Mouse (Mus musculus) 3T3-L1 (cell line): ENCODE measurements around the gene Alkbh5.

ENCODE experiments used
- DNase-seq: peaks from one replicate; pipeline ENCODE4 v3.0.0-alpha.2; 2015; ENCODE audit warnings: low read depth, low spot score

Alkbh5 gene

DNA sequence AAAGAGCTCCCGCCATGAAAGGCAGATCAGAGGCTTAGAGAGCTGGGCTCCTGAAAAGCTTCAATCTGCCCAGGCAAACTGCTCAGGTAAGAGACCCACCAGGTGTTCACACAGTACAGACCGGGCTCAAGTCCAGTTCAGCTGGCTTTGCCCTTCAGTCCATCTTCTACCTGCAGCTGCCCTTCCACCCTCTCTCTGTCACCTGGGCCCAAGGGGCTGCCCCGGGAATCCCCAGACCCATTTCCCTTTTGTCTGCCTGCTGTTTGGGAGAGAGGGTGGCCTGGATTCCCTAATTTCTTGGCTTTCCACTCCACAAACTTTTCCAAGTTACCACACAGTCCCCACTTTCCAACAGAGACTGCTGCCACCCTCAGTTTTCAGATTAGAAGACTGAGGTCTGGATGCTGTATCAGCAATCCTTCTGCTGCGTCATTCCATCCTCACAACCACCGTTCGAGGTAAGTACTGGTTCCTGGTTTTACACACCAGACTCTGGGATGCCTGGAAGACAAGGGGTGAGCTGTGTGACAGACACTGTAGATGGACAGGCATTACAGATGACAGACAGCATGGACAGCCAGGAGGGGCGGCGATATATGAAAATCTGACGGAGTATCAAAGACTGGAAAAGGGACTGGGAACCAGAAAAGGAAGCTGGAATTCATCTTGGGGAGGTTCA is at the start of gene Alkbh5:
Gene Alkbh5, plus strand, starts transcription at position 202 of the 679 bp plus-strand sequence.
- DNase-seq, result peak; percentile 66

DNA sequence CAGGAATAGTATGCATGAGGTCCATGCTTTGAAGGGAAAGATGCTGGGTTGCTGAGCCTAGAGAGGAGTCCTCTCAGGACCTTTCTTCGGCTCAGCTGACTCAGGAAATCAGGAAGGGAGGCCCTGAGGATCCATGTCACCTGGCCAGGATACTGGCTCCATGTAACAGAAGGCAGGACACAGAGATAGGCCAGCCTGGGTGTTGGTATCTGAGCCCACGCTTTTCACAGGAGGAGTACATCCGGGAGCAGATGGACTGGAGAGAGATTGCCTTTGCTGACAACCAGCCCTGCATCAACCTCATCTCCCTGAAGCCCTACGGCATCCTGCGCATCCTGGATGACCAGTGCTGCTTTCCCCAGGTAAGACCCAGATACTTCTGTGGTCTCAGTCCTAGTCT is 43.5 kb upstream of the Alkbh5 start:
- no peak for DNase-seq

DNA sequence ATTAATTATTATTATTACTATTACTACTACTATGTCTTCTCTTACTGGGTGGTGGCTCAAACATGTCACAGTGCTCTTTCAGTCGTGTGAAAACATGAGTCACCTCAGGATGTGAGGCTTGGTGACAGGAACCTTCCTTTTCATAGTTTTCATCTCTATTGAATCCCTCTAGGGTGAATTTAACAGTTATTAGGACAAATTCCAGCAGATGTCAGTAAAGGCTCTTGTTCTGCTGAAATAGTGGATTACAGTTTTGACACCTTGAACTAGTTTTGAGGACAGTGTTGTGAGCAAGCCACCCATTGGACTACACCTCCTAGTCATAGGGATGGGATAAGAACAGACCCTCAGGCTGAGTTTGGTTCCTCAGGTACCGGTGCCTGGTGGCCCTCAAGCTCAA is 40.5 kb upstream of the Alkbh5 start:
- peak; percentile 35 for DNase-seq

DNA sequence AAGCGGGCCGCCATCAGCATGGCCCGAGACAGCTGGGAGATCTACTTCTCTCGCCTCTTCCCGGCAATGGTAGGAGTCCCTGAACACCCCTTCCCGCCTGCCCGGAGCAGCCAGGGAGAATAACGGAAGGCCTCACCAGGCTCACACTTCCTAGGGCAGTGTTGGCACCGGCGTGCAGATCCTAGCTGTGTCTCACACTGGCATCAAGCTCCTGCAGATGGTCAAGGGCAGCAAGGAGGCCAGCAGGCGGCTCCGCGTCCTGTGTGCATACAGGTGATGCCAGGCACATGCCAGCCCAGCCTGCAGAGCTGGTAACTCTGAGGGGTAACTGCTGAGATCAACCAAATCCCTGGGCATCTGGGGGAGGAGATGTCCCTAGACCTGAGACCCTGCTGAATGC is 28.9 kb upstream of the Alkbh5 start:
- no peak for DNase-seq

DNA sequence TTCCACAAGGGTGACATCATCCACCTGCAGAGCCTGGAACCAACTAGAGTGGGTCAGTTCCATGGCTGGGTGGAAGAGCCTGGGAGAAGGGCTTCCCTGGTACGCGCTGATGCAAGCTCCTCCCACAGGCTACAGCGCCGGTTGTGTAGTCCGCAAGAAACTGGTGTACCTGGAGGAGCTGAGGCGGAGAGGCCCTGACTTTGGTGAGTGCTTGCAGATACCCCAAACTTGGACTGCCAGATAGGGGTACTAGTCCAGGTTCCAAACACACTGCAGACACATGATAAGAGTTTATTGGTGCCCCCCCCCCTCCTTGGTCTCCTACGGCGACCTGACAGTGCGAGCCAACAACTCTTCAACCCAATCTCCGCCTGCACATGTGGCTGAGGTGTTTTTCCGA is 27.2 kb upstream of the Alkbh5 start:
- no peak for DNase-seq

DNA sequence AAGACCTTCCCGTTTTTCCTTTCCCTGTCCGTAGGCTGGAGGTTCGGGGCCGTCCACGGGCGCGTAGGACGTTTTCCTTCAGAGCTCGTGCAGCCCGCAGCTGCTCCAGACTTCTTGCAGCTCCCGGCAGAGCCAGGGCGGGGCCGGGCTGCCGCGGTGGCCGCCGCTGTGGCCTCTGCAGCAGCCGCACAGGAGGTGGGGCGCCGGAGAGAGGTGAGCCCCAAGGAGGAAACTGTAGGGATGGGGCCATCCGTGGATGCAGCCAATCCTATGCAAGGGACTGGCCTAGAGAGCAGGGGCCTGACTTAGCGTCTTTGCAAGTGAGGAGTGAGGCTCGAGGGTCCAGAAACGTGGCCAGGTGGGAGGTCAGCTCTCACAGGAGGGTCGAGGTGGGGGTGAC is 26.7 kb upstream of the Alkbh5 start:
- DNase-seq, result no peak

DNA sequence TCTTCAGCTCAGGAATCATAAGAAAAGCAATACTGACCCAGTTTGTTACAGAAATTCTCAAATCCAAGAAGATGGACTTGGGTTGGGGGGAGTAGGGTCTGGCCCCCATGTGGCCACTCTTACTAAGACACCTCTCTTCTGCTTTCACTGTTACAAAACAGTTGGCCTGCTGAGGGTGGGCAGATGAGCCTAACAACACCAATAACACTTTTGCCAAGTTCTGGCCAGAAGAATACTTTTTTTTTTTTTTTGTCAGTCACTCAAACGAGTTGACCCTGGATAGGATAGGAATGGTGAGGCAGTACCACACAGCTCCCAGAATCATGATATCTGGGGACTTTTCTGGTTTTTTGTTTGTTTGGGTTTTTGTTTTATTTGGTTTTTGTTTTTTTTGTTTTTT is 24.3 kb upstream of the Alkbh5 start:
- DNase-seq, result no peak

DNA sequence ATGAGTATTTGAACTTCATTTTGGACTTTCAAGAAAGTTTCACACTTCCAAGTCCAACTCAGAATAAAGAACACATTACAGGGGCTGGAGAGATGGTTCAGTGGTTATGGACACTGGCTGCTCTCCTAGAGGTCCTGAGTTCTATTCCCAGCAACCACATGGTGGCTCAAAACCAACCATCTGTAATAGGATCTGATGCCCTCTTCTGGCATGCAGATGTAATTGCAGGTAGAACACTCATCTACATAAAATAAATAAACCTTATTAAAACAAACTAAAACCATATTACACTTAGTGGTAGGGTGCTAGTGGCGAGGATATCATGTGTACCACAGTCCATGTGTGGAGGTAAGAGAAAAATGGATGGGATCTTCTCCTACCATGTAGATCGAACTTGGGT is 23.7 kb upstream of the Alkbh5 start:
- DNase-seq, result peak; percentile 9

DNA sequence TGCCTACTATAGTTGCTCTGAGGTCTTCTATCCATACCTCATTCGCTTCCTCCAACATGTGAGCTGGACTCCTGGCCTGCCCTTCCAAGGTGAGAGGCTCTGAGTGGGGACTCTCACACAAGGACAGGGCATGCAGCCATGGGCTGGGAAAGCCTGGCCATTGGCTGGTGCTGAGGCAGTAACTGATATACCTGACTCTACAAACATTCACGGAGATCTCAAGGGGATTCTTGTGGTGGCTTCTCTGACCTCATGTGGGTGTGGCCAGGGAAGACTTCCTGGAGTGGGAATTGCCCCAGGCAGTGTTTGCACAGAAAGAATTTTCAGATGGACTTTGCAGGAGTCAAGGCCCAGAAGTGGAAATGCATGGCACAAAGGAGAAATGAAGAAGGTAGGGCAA is 21.2 kb upstream of the Alkbh5 start:
- DNase-seq, result peak; percentile 87

DNA sequence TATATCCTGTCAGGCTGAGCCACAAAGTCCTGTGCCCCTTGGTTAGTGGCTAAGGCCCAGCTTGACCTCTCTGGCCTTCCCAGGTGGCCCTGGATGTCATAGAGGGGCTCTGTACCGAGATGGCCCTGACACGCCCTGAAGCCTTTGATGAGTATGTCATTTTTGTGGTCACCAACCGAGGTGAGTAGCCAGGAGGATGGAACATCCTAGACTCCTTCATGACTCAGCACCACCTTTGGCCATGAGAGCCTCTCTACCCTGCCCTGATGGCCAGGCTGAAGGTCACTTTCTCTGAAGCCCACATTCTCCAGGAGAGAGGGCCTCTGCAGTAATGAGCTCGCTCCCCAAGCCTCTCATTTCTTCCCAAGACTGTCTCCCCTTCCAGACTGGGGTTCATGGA is 17.9 kb upstream of the Alkbh5 start:
- DNase-seq, result peak; percentile 27

DNA sequence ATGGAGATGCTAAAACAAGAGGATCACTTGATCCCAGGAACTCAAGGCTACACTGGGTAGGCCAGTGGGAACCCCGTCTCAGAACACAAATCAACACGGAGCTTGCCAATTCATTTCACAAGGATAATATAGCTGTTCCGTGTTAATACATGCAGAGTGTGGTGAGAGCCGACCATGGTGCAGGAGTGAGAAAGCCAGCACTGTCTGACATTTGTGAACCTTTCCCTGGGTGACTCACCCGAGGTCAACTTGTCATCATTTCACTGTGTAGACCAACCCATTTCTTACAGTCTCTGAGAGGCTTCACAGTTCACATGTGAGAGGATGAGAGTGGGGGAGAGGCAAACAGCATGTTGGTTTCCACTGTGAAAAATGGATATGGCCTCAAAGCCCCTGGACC is 14.2 kb upstream of the Alkbh5 start:
- DNase-seq, result peak; percentile 20

DNA sequence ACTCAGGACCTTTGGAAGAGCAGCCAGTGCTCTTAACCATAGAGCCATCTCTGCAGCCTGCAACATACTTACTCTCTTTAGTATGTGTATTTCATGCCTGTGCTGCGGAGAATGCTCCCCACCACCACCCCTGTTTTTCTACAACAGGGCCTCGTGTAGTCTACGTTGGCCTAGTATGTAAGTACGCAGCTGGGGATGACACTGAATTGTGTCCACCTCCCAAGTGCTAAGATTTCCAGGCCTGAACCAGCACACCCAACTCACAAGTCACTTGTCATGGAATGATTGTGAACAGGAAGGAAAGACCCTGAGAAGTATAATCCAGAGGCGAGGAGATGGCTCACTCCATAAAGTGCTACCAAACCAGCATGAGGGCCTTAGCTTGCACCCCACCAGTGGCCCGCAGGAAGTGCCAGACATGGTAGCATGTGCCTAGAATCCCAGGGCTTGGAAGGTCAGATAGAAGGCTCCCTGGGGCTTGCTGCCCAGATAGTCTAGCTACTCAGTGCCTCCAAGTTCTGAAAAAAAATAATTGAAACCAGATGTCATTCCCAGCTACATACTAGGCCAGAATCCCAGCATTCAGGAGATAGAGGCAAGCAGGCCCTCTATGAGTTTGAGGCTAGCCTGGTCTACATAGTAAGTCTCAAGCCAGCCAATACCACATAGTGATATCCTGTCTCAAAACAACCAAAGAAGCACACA is 13.4 kb upstream of the Alkbh5 start:
- peak; percentile 64 for DNase-seq

DNA sequence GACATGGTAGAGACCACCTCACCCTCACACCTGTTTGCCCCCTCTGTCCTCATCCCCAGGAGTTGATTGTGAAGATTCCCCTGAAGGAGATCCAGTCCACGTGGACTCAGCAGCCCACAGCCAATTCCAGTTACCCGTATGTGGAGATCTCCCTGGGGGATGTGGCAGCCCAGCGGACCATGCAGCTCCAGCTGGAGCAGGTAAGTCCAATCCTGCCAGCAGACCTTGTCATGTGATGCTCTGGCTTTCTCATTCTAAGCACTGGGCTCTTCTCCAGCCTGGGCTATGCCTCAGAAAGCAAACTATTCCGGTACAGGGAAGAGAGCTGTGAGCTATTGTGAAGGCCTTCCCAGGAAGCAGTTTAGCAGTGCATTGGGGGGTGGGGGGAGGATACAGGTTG is 9.7 kb upstream of the Alkbh5 start:
- DNase-seq, result no peak

DNA sequence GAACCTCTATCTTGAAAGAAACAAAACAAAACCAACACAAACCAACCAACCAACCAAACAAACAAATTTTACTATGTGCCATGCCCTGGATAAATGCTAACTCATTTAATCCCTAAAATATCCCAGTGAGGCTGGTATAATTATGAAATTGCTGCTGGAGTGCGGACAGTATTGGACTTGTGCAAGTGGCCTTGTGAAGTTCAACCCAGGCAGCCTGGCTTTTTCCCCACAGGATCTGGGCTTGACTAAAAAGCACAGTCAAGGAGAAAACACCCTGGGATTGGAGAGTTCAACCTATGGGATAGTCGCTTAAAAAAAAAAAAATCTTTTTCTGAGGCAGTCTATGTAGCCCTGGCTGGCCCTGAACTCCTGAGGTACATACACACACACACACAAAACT is 505 bp upstream of the Alkbh5 start:
- no peak for DNase-seq

DNA sequence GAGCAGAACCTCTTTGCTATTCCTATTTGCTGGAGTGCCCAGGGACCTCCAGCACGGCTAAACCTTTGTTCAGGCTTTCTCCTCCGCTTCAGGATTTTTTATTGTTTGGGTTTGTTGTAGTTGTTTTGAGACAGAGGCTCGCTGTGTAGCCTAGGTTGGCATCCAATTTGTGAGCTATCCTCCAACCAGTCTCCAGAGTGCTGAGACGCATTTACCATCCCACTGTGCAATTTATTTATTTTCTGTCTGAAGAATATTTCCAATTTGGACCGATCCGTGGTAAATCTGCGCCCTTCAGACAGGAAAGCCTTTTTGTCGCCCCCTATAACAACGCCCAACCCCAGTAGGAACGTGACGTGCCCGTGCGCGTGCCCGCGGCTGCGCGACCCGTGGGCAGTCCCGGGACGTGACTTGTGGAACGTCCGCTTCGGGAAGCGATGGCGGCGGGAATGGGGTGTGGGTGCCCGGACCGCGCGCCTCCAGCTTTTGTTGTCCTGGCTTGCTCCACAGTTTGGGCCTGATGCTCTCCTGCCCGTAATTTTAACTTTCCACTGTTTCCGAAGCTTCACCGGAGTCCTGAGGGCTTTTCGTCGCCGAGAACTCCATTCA is 782 bp downstream of the Alkbh5 start:
- no peak for DNase-seq

DNA sequence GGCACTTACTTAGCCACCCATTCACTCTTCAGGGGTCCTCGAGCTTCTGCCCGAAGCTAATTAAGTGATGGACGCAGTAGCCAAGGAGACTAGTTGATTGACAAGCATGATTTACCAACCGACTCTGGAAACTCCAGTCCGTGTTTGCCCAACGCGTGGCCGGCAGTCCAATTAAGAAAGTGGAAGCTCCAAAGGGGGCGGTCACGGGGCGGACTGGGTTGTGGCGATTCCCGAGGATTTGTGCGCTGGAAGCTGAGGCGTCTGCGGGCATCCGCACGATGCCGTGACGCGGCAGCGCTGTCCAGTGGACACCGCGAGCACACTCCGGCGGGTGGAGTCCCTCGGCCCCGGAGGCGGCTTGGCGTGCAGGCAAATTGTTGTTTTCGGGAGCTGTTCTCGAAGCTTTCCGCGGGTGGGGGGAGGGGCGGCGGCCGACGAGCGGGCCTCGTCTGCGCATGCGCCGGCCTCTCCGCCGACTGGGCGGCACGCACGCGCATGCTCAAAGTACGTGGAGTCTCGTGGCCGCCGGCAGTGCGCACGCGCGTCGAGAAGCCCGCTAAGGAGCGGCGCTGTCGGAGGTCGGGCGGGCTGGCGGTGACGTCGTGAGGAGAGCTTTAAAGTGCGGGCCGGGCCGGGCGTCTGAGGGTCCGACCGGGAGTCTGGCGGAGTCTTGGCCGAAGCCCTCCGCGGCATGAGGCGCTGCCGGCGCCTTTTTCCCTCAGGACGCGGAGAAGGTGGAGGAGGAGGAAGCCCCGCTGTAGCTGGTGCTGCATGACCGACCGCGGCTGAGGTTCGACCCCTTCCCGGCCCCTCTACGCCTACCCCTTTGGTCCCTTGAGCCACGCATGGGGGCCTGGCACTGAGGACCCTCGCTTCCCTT is 1.5 kb downstream of the Alkbh5 start:
- peak; percentile 99 for DNase-seq

DNA sequence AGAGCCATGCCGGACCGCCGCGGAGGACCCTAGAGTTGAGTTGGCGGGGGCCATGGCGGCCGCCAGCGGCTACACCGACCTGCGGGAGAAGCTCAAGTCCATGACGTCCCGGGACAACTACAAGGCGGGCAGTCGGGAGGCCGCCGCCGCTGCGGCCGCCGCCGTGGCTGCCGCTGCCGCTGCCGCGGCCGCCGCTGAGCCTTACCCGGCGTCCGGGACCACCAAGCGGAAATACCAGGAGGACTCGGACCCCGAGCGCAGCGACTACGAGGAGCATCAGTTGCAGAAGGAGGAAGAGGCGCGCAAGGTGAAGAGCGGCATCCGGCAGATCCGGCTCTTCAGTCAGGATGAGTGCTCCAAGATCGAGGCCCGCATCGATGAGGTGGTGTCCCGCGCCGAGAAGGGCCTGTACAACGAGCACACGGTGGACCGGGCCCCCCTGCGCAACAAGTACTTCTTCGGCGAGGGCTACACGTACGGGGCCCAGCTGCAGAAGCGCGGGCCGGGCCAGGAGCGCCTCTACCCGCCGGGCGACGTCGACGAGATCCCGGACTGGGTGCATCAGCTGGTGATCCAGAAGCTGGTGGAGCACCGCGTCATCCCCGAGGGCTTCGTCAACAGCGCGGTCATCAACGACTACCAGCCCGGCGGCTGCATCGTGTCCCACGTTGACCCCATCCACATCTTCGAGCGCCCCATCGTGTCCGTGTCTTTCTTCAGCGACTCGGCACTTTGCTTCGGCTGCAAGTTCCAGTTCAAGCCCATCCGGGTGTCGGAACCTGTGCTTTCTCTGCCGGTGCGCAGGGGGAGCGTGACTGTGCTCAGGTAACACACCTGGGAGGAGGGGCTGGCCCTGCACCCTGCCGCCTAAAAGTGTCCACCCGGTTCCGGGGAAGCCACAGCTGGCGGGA is 2.4 kb downstream of the Alkbh5 start:
- DNase-seq, result peak; percentile 44

DNA sequence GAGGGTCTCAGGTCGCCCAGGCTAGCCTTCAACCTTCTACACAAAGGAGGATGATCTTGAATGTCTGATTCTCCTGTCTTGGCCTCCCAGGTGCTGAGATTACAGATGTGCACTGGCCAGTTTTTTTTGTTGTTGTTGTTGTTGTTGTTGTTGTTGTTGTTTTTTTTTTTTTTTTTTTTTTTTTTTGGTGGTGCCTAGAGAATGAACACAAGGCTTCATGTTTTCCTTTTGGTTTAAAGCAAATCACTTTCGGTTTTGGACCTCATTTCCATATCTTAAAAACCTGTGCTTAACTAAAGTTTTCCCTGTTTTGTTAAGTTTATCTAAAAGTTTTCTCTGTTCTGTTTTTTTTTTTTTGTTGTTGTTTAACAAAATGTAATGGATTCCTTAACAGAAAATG is 3.4 kb downstream of the Alkbh5 start:
- DNase-seq, result peak; percentile 20

DNA sequence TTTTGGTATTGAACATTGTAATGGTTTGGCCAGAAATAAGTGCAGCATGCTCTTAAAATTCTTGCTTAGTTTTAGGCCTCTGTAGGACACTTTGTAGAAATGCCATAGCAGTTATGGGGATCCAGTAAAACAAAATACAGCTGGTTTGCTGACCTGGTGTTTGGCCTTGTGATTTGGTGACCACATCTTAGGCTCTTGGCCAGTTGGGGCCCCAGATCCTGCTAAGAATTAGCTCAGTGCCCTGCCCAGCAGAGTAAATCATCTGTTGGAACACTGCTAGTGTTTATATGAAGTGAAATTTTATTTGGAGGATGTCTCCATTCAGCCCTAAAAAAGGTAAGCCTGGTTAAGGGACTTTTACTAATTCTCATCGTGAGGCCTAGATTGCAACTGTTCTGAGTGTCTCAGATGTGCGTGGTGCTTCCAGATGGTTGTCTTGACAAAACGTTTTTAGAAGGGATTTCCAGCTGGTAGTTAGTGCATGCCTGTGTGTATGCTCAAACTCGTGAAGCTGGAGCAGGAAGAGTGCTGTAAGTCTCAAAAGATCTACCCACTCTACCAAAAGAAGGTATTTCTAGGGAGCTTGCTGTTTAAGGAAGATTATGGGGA is 3.9 kb downstream of the Alkbh5 start:
- peak; percentile 85 for DNase-seq

DNA sequence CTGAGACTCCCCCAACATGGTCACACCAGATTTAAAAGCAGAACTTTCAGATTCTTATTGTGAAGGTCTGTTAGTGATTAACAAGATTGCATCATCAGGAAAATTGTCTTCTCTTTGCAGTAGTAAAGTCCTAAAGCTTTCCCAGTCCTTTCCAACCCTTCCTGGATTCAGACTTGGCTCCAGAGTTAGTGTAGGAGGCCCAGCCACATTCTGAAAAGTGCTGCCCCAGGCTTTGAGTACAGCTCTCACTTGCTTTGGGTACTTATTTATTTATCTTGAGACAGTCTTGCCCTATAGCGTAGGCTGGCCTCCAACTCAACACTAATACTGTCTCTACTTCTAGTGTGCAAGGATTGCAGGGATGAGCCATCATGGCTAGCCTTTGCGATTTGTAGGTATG is 4.6 kb downstream of the Alkbh5 start:
- peak; percentile 61 for DNase-seq

DNA sequence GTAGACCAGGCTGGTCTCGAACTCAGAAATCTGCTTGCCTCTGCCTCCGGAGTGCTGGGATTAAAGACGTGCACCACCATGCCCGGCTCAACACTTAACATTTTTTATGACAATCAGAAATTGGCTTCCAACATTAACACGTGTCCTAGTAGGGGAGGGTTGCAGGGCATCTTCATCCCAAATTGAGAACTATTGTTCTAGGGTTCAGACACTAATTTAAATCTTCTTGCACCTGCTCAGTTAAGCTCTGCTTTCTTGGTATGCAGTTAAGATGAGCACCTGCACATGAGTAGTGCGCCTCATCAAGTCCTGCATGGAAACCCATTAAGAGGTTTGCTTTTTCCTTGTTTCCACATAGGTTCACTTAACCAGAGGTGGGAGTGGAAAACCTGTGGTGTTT is 5.7 kb downstream of the Alkbh5 start:
- no peak for DNase-seq
